Mouse (Mus musculus) limb, embryonic 10.5 days (tissue): Measurements from ENCODE around the gene Btbd9. TPM values are rescaled to one million over a fixed set of nuclear protein-coding genes. Genes with fewer than 3 reads are reported as not detected.

ENCODE experiments used
- DNase-seq: peaks from one replicate; pipeline ENCODE4 v3.0.0-alpha.2; 2017; ENCODE audit warnings: low spot score
- H3K27ac ChIP-seq: fragments of 300-500 bp; sonication (generic); 2 replicates; pipeline ENCODE4 v1.5.1; 2016; ENCODE audit warnings: mild to moderate bottlenecking
- H3K27me3 ChIP-seq: fragments of 300-500 bp; sonication (generic); 2 replicates; pipeline ENCODE4 v1.6.1; 2016; ENCODE audit warnings: low read depth, mild to moderate bottlenecking; ENCODE audit not compliant: poor library complexity, severe bottlenecking
- H3K36me3 ChIP-seq: fragments of 300-500 bp; sonication (generic); 2 replicates; pipeline ENCODE4 v1.6.1; 2016; ENCODE audit warnings: mild to moderate bottlenecking, moderate library complexity
- H3K4me1 ChIP-seq: fragments of 300-500 bp; sonication (generic); 2 replicates; pipeline ENCODE4 v1.6.1; 2016
- H3K4me3 ChIP-seq: fragments of 300-500 bp; sonication (generic); 2 replicates; pipeline ENCODE4 v1.5.1; 2016; ENCODE audit warnings: mild to moderate bottlenecking, moderate library complexity
- H3K9me3 ChIP-seq: fragments of 300-500 bp; sonication (generic); replicated peaks from 2 replicates; pipeline ENCODE4 v1.6.1; 2016; ENCODE audit warnings: mild to moderate bottlenecking
- WGBS: fragments of 180-500 bp; shearing (Covaris S2); methylation state at CpG from one replicate; pipeline ENCODE4 v1.1.7; 2016; 5-methylcytosine and 5-hydroxymethylcytosine counted together
- polyA plus RNA-seq: library from polyadenylated mRNA; unstranded; fragments of >200 nt; fragmentation: Nextera tagmentation; extraction: Ambion mirVana; gene quantifications from 2 replicates; pipeline ENCODE4 v1.2.1, GENCODE M21; 2016

The Btbd9 gene
- polyA plus RNA-seq, 1 experiment from 2014 or later = 57.5 TPM

GRCm38 (mm10) chr17:30192416-30193005 is 383.8 kb downstream of the Btbd9 start:
- Histone ChIP-seq H3K27ac (no peak overlapping the region), H3K9me3 (no peaks in the 10 kb centered on the region), H3K27me3 (no peaks in the 10 kb centered on the region), H3K36me3 (peaks cover 36% of the 10 kb centered on the region), H3K4me1 (peaks cover 78% of the 10 kb centered on the region), H3K4me3 (no peak overlapping the region)
- 93% methylated on average over 26 of the region's 26 CpGs for WGBS
- no peak for DNase-seq

- Histone ChIP-seq H3K36me3 (peaks cover 36% of the 10 kb centered on the region), H3K4me3 (no peak overlapping the region), H3K27me3 (no peaks in the 10 kb centered on the region), H3K4me1 (peaks cover 71% of the 10 kb centered on the region), H3K9me3 (no peaks in the 10 kb centered on the region), H3K27ac (no peak overlapping the region)
- 74% methylated on average over 11 of the region's 11 CpGs for WGBS
- peak; percentile 25 for DNase-seq
Observed at GRCm38 (mm10) chr17:30191097-30191640, 385.1 kb downstream of the Btbd9 start.

GRCm38 (mm10) chr17:30188031-30188981 is 388.0 kb downstream of the Btbd9 start:
- 22% methylated on average over 20 of the region's 20 CpGs for WGBS
- Histone ChIP-seq H3K9me3 (no peaks in the 10 kb centered on the region), H3K4me1 (peaks cover 49% of the 10 kb centered on the region), H3K27ac (no peak overlapping the region; the same call in 1 of the 2 replicates), H3K27me3 (no peaks in the 10 kb centered on the region), H3K4me3 (0 out of 2 replicates have a peak overlapping the region, but pooled peaks have one; percentile 10), H3K36me3 (peaks cover 21% of the 10 kb centered on the region)
- DNase-seq = peak; percentile 37

GRCm38 (mm10) chr17:30187581-30187980 is 388.7 kb downstream of the Btbd9 start:
- no peaks in the 10 kb centered on the region for H3K27me3 ChIP-seq
- DNase-seq = peak; percentile 28
- H3K4me3 ChIP-seq = no peak overlapping the region
- peaks cover 14% of the 10 kb centered on the region for H3K36me3 ChIP-seq
- 51% methylated on average over 5 of the region's 5 CpGs for WGBS
- H3K27ac ChIP-seq = no peak overlapping the region
- peaks cover 47% of the 10 kb centered on the region for H3K4me1 ChIP-seq
- no peaks in the 10 kb centered on the region for H3K9me3 ChIP-seq

- DNase-seq = peak; percentile 23
- H3K4me1 ChIP-seq = peaks cover 47% of the 10 kb centered on the region
Observed at GRCm38 (mm10) chr17:30187154-30187553, 389.1 kb downstream of the Btbd9 start.

GRCm38 (mm10) chr17:30183561-30183960 is 392.7 kb downstream of the Btbd9 start:
- no peak for DNase-seq

More at GRCm38 (mm10) chr17:30187154-30187553, 389.1 kb downstream of the Btbd9 start:
- peaks cover 9% of the 10 kb centered on the region for H3K36me3 ChIP-seq
- no peaks in the 10 kb centered on the region for H3K27me3 ChIP-seq
- WGBS = 86% methylated on average over 6 of the region's 6 CpGs
- H3K9me3 ChIP-seq = no peaks in the 10 kb centered on the region
- H3K4me3 ChIP-seq = no peak overlapping the region
- H3K27ac ChIP-seq = no peak overlapping the region

GRCm38 (mm10) chr17:30182063-30182462 is 394.2 kb downstream of the Btbd9 start:
- no peak for DNase-seq
- Histone ChIP-seq H3K4me1 (peaks cover 2% of the 10 kb centered on the region), H3K4me3 (no peak overlapping the region), H3K36me3 (peaks cover 23% of the 10 kb centered on the region), H3K27me3 (no peaks in the 10 kb centered on the region), H3K9me3 (no peaks in the 10 kb centered on the region), H3K27ac (no peak overlapping the region)
- WGBS = 93% methylated on average over 2 of the region's 2 CpGs

More at GRCm38 (mm10) chr17:30183561-30183960, 392.7 kb downstream of the Btbd9 start:
- Histone ChIP-seq H3K36me3 (peaks cover 8% of the 10 kb centered on the region), H3K4me3 (no peak overlapping the region), H3K9me3 (no peaks in the 10 kb centered on the region), H3K27me3 (no peaks in the 10 kb centered on the region), H3K27ac (no peak overlapping the region), H3K4me1 (peaks cover 17% of the 10 kb centered on the region)
- 94% methylated on average over 6 of the region's 6 CpGs for WGBS

GRCm38 (mm10) chr17:30181554-30181953 is 394.7 kb downstream of the Btbd9 start:
- H3K36me3 ChIP-seq = peaks cover 23% of the 10 kb centered on the region
- H3K9me3 ChIP-seq = no peaks in the 10 kb centered on the region
- H3K27me3 ChIP-seq = no peaks in the 10 kb centered on the region
- no peak overlapping the region for H3K27ac ChIP-seq
- WGBS = 88% methylated on average over 4 of the region's 4 CpGs
- no peak for DNase-seq
- H3K4me3 ChIP-seq = no peak overlapping the region
- H3K4me1 ChIP-seq = no peaks in the 10 kb centered on the region

GRCm38 (mm10) chr17:30180197-30180596 is 396.1 kb downstream of the Btbd9 start:
- WGBS = 96% methylated on average over 6 of the region's 6 CpGs
- no peaks in the 10 kb centered on the region for H3K9me3 ChIP-seq
- DNase-seq = no peak
- H3K27ac ChIP-seq = no peak overlapping the region
- H3K36me3 ChIP-seq = peaks cover 23% of the 10 kb centered on the region
- no peaks in the 10 kb centered on the region for H3K27me3 ChIP-seq
- no peaks in the 10 kb centered on the region for H3K4me1 ChIP-seq
- no peak overlapping the region for H3K4me3 ChIP-seq

GRCm38 (mm10) chr17:30178402-30178801 is 397.9 kb downstream of the Btbd9 start:
- Histone ChIP-seq H3K36me3 (peaks cover 15% of the 10 kb centered on the region), H3K27me3 (no peaks in the 10 kb centered on the region), H3K9me3 (no peaks in the 10 kb centered on the region), H3K4me1 (no peaks in the 10 kb centered on the region), H3K27ac (no peak overlapping the region), H3K4me3 (no peak overlapping the region)
- WGBS = 90% methylated on average over 1 of the region's 1 CpGs
- DNase-seq = no peak

GRCm38 (mm10) chr17:30177435-30177834 is 398.9 kb downstream of the Btbd9 start:
- DNase-seq = no peak
- H3K27ac ChIP-seq = no peak overlapping the region
- no peaks in the 10 kb centered on the region for H3K4me1 ChIP-seq
- 96% methylated on average over 4 of the region's 4 CpGs for WGBS
- no peaks in the 10 kb centered on the region for H3K9me3 ChIP-seq
- peaks cover 14% of the 10 kb centered on the region for H3K36me3 ChIP-seq
- no peaks in the 10 kb centered on the region for H3K27me3 ChIP-seq
- H3K4me3 ChIP-seq = no peak overlapping the region
